Mouse (Mus musculus): Measurements from ENCODE around the gene Neurl1a.
"Not testable (repeated sequence)": the region's sequence is repeated elsewhere in the genome, so short reads cannot be mapped to it uniquely, and the experiment has no call there.

The Neurl1a gene

DNA sequence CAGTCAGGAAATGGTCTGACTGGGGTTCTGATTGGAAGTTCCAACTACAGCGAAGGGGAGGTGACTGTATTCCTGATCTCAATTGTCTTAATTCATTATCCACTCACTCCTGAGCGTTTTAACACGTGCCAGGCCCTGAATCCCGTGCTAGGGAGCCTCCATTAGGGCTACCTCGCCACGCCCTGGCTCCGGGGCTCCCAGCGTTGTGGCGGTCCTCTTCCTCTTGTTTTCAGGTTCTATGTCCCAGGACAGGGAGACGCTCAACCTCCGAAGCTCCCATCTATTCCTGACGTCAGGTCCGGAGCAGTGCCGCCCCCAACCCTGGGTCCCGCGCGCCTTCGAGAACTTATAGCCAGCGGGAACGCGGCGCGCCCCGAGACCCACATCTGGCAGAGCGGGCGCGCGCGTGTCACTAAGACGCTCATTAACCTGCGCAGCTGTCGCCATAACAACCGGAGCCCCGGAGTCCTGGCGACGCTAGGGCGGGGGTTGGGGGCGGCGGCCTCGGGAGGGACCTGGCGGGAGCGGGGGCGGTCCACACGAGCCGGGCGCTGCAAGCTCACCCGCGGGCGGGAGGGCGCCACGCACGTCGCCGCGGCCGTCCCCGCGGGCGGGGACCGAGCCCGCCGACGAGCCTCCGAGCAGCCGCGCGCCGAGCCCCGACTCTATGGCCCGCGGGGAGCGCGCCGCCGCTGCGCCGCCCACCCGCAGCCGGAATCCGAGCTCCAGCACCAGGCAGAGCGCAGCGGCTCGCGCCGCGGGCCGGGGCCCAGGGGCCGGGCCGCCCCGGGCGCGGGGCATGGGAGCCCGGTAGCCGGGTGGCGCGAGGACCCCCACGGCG, at the start of gene Neurl1a:
TSS of gene Neurl1a (plus strand) at position 390 of the 841 bp plus-strand sequence.
- peak; percentile 43 to 66 for DNase-seq

DNA sequence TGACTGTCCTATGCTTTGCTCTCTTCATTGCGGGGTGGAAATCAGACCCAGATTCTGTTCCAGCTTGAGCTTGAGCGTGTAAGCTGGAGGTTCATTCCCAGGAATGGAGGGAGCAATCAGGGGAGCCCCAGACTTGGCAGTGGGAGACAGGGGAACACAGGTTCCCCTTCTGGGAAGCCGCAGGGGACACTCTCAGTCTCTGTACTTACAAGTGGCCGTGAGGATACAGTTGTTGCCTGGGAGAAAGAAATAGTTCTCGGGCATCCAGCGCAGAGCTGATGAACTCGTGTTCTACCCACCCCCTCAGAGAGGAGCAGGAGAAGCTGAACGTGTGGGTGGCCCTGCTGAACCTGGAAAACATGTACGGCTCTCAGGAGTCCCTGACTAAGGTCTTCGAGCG, 49.8 kb upstream of the Neurl1a start:
- DNase-seq, result no peak

DNA sequence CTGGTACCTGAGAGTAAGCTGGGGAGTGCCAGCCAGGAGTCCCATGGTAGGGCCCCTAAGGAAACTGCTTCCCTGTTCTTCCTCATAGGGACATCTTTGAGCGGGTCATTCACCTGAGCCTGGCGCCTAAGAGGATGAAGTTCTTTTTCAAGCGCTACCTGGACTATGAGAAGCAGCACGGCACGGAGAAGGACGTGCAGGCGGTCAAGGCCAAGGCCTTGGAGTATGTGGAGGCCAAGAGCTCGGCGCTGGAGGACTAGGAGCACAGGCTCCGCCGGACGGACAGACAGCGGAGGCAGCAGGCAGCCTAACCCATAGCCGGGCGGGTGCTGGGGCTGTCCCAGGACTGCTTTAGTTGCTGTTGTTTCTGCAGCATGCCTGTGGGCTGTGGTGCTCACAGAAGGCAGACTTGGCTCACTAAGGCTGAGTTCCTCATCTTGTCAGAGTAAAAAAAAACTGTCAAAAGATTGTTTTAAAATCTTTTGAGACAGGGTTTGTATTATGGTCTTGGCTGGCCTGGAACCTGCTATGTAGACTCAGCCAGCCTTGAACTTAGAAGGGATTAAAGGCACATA, 48.0 kb upstream of the Neurl1a start:
- DNase-seq, result no peak

DNA sequence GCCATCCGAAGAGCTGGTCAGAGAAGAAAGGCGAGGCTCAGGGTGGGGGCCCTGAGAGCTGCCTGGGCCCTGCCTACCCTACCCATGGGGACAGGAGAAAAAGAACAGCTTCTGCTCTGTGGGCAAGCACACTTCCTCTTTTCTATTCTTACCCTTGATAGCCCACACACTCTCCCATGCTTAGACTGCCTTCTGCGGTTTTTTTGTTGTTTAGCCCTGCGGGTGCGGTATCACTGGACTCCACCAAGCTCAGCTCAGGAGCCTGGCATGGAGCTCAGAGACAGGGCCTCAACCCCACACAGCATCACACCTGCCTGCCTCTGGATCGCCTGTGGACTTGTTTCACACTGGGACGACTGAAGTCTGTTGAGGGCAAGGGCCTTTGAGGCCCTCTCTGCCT, 45.5 kb upstream of the Neurl1a start:
- peak; percentile 24 to 40 for DNase-seq

DNA sequence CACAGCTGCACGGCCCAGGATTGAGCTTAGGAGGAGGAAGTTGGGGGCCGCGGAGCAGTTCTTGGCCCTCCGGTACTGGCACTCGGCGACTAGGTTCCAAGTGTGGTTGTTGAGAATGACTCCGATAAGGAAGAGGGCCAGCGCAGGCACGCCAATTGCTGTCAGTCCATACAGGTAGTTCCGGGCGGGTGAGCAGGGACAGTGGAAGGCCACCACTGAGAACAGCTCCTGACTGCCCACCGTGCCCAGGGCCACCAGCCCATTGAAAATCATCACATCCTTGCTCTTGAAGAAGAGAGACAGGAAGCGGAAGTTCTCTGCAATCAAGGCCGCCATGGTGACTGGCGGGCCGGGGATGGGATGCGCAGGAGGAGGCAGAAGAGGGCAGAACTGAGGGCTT, 43.1 kb upstream of the Neurl1a start:
- no peak for DNase-seq

DNA sequence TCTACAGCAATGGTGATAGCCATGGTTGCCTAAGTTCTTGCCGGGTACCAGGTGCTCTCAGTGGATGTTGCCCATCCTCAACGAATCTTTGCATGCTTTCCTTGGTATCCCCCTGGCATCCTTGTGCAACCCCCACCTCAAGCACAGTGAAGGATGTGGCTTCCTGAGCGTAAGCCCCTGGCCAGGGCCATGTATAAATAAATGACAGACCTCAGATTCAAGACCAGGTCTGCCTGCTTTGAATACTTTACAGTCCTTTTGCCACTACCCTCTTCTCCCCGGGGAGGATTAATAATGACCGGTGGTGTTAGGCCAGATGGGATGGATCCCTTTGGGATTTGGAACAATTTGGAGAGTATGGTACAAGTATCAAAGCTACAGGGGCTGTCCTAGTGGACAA, 42.5 kb upstream of the Neurl1a start:
- DNase-seq, result no peak

DNA sequence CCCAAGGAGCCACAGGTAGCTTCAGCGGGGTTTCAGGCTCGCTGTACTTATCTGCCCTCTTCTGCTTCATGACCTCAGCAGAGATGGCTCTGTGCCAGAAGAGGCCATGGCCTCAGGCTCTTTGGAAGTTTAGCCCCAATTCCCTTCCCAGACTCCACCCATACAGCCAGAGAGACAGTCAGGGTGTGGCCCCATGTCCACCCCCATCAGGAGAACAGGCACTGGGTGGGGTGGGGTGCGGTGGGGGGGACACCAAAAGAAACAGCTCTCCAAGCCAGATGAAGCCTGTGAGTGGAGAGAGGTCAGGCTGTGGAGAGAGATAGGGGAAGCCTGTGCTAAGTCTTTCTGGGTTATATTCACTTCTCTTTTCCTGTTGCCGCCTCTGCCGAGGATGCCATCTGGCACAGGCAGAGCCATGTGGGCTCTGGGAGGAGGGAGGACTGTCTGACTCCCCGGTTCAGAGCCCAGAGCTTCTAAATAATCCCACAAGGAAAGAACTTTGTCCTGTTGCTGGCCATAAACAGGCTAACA, 41.5 kb upstream of the Neurl1a start:
- peak; percentile 50 to 60 for DNase-seq

DNA sequence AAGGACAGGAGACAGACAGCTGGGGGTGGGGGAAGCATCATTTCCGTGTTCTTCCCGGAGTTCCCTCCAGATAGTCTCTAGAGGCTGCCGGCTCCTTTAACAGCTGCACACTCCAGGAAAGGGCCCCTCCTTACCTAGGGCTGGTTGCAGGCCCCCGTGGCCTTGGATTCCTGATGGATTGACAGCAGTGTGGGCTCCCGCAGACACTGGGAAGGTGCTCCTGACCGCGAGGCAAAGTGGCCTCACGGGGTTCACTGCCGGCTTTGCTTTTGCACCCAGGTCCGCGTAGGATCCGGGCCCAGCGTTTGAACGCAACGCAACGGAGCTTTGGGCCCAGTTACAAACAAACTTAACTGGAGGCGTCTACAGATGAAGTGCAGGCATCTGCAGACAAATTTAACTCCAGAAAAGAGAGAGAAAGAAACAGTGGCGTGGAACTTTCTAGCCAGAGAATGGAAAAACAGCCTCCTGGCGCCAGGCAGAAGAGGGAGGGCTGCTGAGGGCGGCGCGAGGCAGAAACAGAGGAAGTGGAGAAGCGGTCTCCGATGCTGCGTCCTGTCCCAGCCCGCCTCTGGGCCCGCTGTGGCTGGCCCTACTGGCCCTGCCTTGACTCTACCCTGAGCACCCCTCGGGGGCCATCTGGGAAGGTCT, 40.7 kb upstream of the Neurl1a start, which contains the start of gene Calhm2:
TSS of gene Calhm2 (minus strand) at position 524 of the 651 bp plus-strand sequence.
- DNase-seq, result peak; percentile 76 to 83

DNA sequence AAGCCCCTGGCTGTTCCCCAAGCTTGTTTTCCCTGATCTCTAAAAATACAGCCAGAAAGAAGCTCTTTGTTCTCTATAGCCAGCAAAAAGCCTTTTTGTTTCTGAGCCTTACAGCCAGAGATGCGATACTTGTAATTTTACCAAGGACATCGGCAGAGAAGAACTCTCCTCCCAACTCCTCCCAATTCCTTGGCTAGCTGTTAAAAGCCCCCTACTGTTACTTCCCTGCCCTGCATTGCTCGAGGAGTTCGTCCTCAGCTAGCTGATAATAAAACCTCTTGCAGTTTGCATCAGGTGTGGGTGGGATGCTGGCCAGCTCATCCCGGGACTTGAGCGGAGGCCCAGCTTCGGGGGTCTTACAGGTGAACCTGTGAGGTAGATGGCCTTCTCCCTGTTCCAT, 39.0 kb upstream of the Neurl1a start:
- not testable (repeated sequence) for DNase-seq

DNA sequence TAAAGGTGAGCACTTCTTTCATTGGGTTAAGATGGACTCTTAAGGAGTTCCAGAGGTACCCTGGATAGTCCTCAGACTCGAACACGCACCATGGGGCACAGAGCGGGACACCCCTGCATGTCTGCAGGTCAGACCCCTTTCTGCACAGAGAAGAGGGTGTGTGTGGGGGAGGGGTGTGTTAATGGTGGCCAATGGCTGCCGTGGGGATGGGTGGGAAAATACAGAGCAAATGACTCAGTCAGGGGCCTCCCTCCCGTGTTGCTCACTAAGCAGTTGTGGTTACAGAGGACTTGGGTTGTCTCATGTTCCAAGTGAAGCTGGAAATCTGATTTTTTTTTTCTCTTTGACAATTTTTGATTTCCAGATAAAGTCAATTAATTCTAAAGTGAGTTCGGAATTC, 36.2 kb upstream of the Neurl1a start:
- no peak for DNase-seq

DNA sequence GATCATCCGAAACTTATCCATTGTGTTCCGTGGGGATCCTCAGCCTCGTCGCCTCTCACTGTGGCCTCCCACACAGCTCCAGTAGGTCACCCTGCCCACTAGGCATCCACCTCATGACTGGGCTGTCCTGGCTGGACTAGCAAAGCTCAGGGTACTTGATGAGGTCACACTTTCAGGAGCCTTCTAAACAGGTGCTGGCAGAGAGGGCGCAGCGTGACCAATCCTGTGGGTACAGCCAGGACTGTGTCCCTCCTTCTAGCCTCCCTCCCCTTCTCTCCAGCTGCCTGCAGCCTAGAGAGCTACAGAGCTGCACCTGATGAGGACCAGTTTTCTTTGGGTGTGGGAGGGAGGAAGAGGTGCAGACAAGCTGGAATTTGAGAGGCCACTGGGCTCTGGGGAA, 34.5 kb upstream of the Neurl1a start, which contains the start of gene Calhm1:
TSS of gene Calhm1 (minus strand) at position 101 of the 400 bp plus-strand sequence.
- no peak for DNase-seq

DNA sequence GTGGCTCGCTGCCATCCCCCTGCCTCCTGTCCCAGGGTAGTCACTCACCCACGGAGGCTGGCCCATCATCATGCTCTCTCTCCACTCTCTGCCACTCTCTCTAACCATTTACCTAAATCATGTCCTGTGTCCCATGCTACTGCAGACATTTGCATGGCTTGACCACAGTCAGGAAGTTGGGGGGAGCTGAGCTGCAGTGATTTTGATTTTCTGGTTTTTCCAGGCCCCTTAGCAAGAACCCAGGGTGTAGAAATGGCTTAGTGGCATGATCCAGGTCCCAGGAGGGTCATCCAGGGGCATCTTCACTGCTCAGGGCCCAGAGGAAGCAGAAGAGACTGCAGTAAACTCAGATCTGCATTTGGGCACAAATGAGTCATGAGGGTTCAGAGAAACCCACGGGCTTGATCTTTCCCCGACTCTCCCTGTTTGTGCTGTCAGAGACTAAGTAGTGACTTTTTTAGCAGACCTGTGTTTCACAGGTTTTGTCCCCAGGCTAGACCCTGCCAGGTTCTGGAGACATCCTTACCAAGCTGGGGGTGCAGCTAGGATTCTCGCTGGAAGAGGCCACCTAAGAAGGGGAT, 30.3 kb upstream of the Neurl1a start:
- DNase-seq, result no peak

DNA sequence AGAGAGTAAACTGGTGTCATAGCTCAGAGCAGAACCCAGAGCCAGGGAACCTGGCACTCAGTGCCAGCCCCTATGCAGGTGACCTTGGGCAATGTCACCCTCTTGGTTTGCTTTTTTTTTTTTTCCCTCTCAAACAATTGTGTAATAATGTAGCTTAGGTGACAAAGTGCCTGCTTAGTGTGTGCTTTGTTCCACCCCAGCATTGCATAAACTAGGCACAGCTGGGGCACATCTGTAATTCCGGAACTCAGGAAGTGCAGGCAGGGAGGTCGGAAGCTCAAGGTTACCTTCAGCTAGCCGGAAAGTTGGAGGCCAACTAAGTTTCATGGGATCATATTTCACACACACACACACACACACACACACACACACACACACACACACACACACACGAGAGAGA, 28.8 kb upstream of the Neurl1a start:
- DNase-seq, result no peak

DNA sequence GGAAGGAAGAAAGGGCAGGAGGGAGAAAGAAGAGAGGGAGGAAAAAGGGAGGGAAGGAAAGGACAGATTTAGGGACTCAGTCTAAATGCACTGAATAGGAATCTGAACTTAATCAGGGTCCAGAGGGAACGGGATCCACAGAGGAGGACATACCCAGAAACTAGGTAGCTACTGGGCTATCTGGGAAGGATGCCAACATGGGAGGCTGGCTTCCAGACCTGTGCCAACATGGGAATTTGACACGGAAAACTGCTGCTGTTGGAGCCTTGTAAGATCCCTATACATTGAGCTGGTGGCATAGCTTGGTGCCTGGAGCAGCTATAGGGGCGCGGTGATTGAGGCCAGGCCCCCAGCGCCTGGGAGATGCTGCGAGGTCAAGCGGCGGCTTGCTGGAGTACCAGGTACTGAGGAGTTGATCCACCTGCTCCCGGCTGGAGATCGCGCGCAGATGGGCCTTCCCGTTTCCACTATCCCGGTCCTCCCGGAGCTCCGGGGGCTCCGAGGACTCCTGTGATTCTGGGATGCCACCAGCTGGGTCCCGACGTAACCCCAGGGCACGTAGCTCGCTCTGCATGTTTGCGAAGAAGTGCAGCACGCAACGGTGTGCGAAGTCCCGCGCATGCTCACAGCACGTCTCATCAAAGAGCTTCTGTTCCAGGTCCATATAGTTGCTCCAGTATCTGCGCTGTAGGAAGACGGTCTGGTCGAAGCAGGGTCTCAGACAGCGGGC, 27.1 kb upstream of the Neurl1a start:
- DNase-seq, result peak in 1 of 2 experiments; percentile 19

DNA sequence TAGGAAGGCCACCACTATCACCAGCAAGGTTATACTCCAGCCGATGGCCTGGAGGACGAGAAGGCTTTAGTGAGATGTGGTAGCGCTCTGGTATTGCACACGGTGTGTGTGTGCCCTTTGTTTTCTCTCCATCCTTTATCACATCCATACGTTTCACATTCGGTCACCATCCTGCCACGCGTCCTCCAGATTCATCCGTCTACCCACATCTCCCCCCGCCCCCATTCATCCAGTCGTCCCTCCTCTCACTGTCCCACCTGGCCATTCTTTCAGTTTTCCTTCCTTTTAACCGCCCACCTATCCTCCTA, 26.6 kb upstream of the Neurl1a start:
- no peak for DNase-seq

DNA sequence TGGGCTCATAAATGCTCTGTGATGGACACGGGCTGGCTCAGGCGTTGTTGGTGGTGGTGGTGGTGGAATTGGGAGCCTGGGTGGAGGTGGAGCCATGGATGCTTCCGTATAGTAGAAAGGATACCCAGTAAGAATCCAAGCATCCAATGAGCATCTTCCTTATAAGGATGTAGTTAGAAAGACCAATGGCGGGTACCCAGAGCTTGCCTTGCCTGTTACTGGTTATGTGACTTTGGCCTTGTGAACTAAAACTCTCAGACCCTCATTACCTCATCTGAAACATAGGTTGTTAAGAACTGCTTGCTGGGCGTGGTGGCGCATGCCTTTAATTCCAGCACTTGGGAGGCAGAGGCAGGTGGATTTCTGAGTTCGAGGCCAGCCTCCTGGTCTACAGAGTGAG, 24.9 kb upstream of the Neurl1a start:
- DNase-seq, result no peak

DNA sequence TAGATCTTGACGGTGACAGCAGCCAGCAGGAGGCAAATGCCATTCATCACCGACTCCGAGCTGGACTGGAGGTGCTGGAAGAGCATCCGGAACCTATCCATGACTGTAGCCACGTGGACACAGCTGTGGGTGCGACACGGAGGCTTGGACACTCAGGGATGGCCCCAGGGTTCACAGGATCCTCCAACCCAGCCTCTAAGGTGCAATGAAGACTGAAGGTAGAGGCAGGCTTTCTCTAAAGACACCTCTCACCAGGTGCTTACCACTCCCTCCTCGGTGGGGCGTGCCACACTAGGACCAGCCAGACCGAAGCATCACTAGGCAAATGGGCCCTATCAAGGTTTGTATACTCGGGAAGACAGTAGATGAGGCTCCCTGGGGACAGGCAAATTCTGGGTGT, 21.0 kb upstream of the Neurl1a start, which contains the start of gene Calhm3:
TSS of gene Calhm3 (minus strand) at position 101 of the 400 bp plus-strand sequence.
- no peak for DNase-seq

DNA sequence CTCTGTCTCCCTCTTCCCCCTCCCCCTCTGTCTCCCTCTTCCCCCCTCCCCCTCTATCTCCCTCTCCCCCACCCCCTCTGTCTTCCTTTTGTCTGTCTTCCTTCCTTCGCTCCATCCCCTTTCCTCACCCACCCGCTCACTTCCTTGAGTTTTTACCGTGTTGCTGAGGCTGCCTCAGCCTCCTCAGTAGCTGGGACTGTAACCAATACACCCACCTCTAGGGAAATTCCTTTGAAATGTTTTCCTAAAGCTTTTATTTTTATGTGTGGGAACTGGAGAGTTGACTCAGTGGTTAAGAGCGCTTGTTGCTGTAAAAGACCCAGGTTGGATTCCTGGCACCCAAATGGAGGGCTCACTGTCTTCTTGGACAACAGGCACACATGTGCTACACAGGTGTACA, 17.0 kb upstream of the Neurl1a start:
- no peak for DNase-seq

DNA sequence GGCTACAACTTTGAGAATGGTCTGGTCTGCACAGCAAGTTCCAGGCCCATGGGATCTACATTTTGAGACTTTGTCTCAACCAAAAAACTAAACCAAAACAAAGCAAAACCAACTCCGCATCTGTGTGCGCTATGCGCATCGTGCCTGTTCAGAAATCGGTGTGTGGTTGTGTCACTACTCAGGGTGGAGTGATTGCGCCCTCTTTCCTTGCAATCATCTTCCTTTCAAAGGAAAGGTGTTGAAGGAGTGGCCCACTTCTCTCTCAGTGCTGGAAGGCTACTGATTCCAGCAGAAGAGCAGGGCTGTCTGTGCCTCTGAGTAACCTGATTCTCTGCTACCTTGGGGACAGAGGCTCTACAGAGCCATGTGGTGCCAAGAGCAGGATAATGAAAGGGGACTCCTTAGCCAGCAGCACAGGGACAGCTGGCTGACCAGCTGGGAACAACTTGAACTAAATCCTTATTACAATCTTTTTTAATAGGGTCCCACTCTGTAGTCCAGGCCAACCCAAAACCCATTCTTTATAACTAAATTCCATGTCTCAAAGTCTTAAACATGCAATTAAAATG, 15.4 kb upstream of the Neurl1a start:
- DNase-seq, result peak in 1 of 2 experiments; percentile 14

DNA sequence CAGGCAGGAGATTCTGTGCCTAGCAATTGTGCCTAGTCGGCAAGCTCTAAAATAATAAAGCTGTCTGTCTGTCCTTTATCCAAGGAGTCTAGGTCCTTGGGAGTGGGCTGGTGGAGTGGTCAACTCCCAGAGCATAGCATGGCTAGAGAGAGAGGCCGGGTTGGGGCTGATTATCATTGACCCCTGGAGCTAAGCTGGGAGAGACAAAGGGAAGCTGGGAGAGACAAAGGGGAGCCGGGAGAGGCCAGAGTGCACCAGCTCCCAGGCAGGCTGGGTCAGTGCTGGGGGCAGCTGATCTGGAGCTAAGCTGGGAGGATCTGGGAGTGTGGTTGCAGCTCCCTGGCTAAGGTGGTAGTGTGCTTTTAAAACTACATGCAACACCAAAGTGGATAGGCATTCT, 11.9 kb upstream of the Neurl1a start:
- no peak for DNase-seq

DNA sequence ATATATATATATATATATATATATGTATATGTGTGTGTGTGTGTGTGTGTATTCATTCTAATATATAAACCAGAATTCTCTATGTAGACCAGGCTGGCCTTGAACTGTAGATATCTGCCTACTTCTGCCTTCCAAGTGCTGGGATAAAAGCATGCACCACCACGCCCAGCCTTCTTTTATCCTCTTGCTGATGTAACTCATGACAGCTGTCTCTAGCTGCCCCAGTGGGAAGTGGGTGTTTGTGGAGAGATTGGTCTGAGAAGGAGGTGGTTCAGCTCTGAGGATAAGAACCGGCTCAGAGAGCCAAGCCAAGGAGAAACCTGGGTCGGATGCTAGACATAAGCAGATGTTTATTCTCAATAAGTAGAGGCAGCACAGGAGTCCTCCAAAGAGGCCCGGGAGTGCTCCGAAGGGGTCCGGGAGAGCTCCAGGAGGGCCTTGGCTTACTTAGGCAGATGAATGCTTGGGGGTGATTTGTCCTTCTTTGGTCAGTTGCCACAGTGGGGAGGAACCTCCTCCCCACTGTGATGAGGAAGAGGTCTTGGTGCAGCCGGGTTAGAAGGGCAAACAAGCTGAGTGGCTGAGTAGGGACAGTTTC, 10.9 kb upstream of the Neurl1a start:
- no peak for DNase-seq

DNA sequence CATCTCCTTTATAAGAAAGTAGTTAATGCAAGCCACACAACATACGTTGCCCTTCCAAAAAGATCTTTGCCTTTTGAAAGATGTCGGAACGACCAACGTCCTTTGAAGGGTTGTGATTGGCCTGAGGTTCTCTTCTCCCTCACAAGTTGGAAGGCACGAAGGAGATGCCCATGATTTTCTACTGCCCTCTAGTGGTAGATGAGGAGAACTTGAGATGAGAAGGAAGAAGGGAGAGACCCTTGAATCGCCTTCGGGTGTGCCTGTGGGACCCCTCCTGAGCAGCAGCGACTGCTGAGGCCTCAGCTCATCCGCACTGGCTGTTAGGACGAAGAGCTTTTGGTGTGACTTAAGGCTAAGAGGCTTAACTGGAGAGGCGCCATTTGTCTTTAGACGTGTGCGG, 10.4 kb upstream of the Neurl1a start:
- peak in 1 of 2 experiments; percentile 34 for DNase-seq

Measured in lung, postnatal 4 days (tissue).